Mouse (Mus musculus) myocyte (in vitro differentiated cells): Measurements from ENCODE around the gene Kirrel3. TPM values are rescaled to one million over a fixed set of nuclear protein-coding genes. Genes with fewer than 3 reads are reported as not detected.

Experiments
- H3K27me3 ChIP-seq: one replicate; pipeline ENCODE4 v1.6.1; 2011; ENCODE audit not compliant: control insufficient read depth, insufficient read depth, insufficient read length
- H3K36me3 ChIP-seq: one replicate; pipeline ENCODE4 v1.6.1; 2011; ENCODE audit not compliant: control insufficient read depth, insufficient read depth
- H3K4me2 ChIP-seq: one replicate; pipeline ENCODE4 v1.6.1; 2011; ENCODE audit warnings: low read depth, control low read depth
- H3K4me3 ChIP-seq: one replicate; pipeline ENCODE4 v1.5.1; 2011; ENCODE audit warnings: mild to moderate bottlenecking, control low read depth, moderate library complexity
- H3K79me2 ChIP-seq: one replicate; pipeline ENCODE4 v1.6.1; 2011; ENCODE audit not compliant: control insufficient read depth, insufficient read depth
- H3ac ChIP-seq: one replicate; pipeline ENCODE4 v1.6.1; 2011; ENCODE audit not compliant: control insufficient read depth, insufficient read length
- CEBPB ChIP-seq: IDR thresholded peaks from 2 replicates; pipeline ENCODE4 v1.6.1; 2011; ENCODE audit warnings: mild to moderate bottlenecking, moderate library complexity; ENCODE audit not compliant: poor library complexity, insufficient read depth, severe bottlenecking
- E2F4 ChIP-seq: IDR thresholded peaks from one replicate; pipeline ENCODE4 v1.6.1; 2011; ENCODE audit warnings: mild to moderate bottlenecking, control low read depth, moderate library complexity; ENCODE audit not compliant: insufficient read depth
- MAX ChIP-seq: IDR thresholded peaks from one replicate; pipeline ENCODE4 v1.6.1; 2011; ENCODE audit warnings: low read depth, mild to moderate bottlenecking, control low read depth
- MYOD1 ChIP-seq, 3 experiments: IDR thresholded peaks; one replicate each; pipeline ENCODE4 v1.6.1; 2011; ENCODE audit warnings: control low read depth in 2 of 3, low read depth in 2 of 3, mild to moderate bottlenecking in 2 of 3, moderate library complexity in 1 of 3; ENCODE audit not compliant: insufficient read length in 2 of 3, control insufficient read depth in 1 of 3
- MYOG ChIP-seq, 3 experiments: IDR thresholded peaks; one replicate each; pipeline ENCODE4 v1.6.1; 2011; ENCODE audit warnings: control low read depth in 2 of 3, low read depth in 2 of 3, mild to moderate bottlenecking in 2 of 3; ENCODE audit not compliant: insufficient read length in 2 of 3, control insufficient read depth in 1 of 3, insufficient read depth in 1 of 3
- POLR2A ChIP-seq: IDR thresholded peaks from one replicate; pipeline ENCODE4 v1.6.1; 2011; ENCODE audit warnings: low read depth, mild to moderate bottlenecking, control low read depth, moderate library complexity; ENCODE audit not compliant: insufficient read length
- POLR2AphosphoS2 ChIP-seq: IDR thresholded peaks from one replicate; pipeline ENCODE4 v1.6.1; 2011; ENCODE audit warnings: low read depth, control low read depth; ENCODE audit not compliant: insufficient read length
- REST ChIP-seq: IDR thresholded peaks from one replicate; pipeline ENCODE4 v1.6.1; 2011; ENCODE audit warnings: mild to moderate bottlenecking, control low read depth, moderate library complexity; ENCODE audit not compliant: insufficient read depth, insufficient read length
- SRF ChIP-seq: IDR thresholded peaks from one replicate; pipeline ENCODE4 v1.6.1; 2011; ENCODE audit warnings: low read depth; ENCODE audit not compliant: control insufficient read depth, insufficient read length
- TCF12 ChIP-seq: IDR thresholded peaks from one replicate; pipeline ENCODE4 v1.6.1; 2011; ENCODE audit warnings: mild to moderate bottlenecking, control low read depth; ENCODE audit not compliant: poor library complexity, insufficient read depth, severe bottlenecking
- TCF3 ChIP-seq: IDR thresholded peaks from one replicate; pipeline ENCODE4 v1.6.1; 2011; ENCODE audit warnings: low read depth, control low read depth; ENCODE audit not compliant: insufficient read length
- USF1 ChIP-seq: IDR thresholded peaks from one replicate; pipeline ENCODE4 v1.6.1; 2011; ENCODE audit warnings: low read depth, mild to moderate bottlenecking, control low read depth, moderate library complexity
- polyA plus RNA-seq: library from polyadenylated mRNA; unstranded; fragments of >200 nt; fragmentation: generic; extraction: Trizol; gene quantifications from one replicate; pipeline ENCODE4 v1.2.1, GENCODE M21; 2012; ENCODE audit warnings: missing spikeins

Gene Kirrel3
- polyA plus RNA-seq, 1 experiment: 2.8 TPM

GRCm38 (mm10) chr9:34760521-34760920, 274.8 kb downstream of the Kirrel3 start:
- Histone ChIP-seq H3ac (no peak overlapping the region), H3K36me3 (no peaks in the 10 kb centered on the region), H3K4me2 (no peak overlapping the region), H3K4me3 (no peak overlapping the region), H3K79me2 (no peaks in the 10 kb centered on the region), H3K27me3 (no peaks in the 10 kb centered on the region)
- TF ChIP-seq SRF: no peak
- no peak for TF ChIP-seq REST
- TF ChIP-seq MYOD1 (IDR thresholded peaks at IDR 0.05; ENCODE audit: control insufficient read depth in 1 of 3, insufficient read length in 2 of 3, low read depth in 2 of 3): no peak
- no peak for TF ChIP-seq POLR2A
- no peak for TF ChIP-seq E2F4
- no peak for TF ChIP-seq POLR2AphosphoS2
- TF ChIP-seq CEBPB: no peak
- no peak for TF ChIP-seq TCF12
- TF ChIP-seq MYOG (IDR thresholded peaks at IDR 0.05; ENCODE audit: control insufficient read depth in 1 of 3, insufficient read depth in 1 of 3, insufficient read length in 2 of 3, low read depth in 2 of 3): no peak
- no peak for TF ChIP-seq USF1
- TF ChIP-seq TCF3: no peak

GRCm38 (mm10) chr9:34766792-34767623, 281.3 kb downstream of the Kirrel3 start:
- Histone ChIP-seq H3K4me3 (no peak overlapping the region), H3K79me2 (no peaks in the 10 kb centered on the region), H3ac (no peak overlapping the region), H3K4me2 (no peak overlapping the region), H3K36me3 (no peaks in the 10 kb centered on the region), H3K27me3 (no peaks in the 10 kb centered on the region)
- TF ChIP-seq MYOG (IDR thresholded peaks at IDR 0.05; ENCODE audit: control insufficient read depth in 1 of 3, insufficient read depth in 1 of 3, insufficient read length in 2 of 3, low read depth in 2 of 3): no peak
- no peak for TF ChIP-seq USF1
- TF ChIP-seq REST: no peak
- TF ChIP-seq CEBPB: no peak
- no peak for TF ChIP-seq POLR2A
- no peak for TF ChIP-seq TCF12
- no peak for TF ChIP-seq MAX
- no peak for TF ChIP-seq MYOD1 (IDR thresholded peaks at IDR 0.05; ENCODE audit: control insufficient read depth in 1 of 3, insufficient read length in 2 of 3, low read depth in 2 of 3)
- TF ChIP-seq POLR2AphosphoS2: no peak
- TF ChIP-seq E2F4: no peak
- TF ChIP-seq SRF: no peak
- no peak for TF ChIP-seq TCF3

- no peaks in the 10 kb centered on the region for H3K27me3 ChIP-seq
- H3K4me2 ChIP-seq: no peak overlapping the region
- H3K36me3 ChIP-seq: no peaks in the 10 kb centered on the region
- TF ChIP-seq MYOD1 (IDR thresholded peaks at IDR 0.05; ENCODE audit: control insufficient read depth in 1 of 3, insufficient read length in 2 of 3, low read depth in 2 of 3): no peak
- no peaks in the 10 kb centered on the region for H3K79me2 ChIP-seq
- no peak overlapping the region for H3K4me3 ChIP-seq
- H3ac ChIP-seq: no peak overlapping the region
Measured at GRCm38 (mm10) chr9:34768961-34769360, 283.3 kb downstream of the Kirrel3 start.

GRCm38 (mm10) chr9:34770951-34771350, 285.3 kb downstream of the Kirrel3 start:
- H3ac ChIP-seq: no peak overlapping the region
- no peak overlapping the region for H3K4me2 ChIP-seq
- H3K79me2 ChIP-seq: no peaks in the 10 kb centered on the region
- TF ChIP-seq MYOD1 (IDR thresholded peaks at IDR 0.05; ENCODE audit: control insufficient read depth in 1 of 3, insufficient read length in 2 of 3, low read depth in 2 of 3): no peak
- no peak for TF ChIP-seq CEBPB
- no peak for TF ChIP-seq MAX
- TF ChIP-seq USF1: no peak
- TF ChIP-seq POLR2AphosphoS2: no peak
- TF ChIP-seq POLR2A: no peak
- TF ChIP-seq MYOG (IDR thresholded peaks at IDR 0.05; ENCODE audit: control insufficient read depth in 1 of 3, insufficient read depth in 1 of 3, insufficient read length in 2 of 3, low read depth in 2 of 3): no peak
- no peak for TF ChIP-seq REST
- TF ChIP-seq E2F4: no peak
- TF ChIP-seq TCF12: no peak
- no peak for TF ChIP-seq TCF3
- TF ChIP-seq SRF: no peak
- H3K36me3 ChIP-seq: no peaks in the 10 kb centered on the region
- H3K27me3 ChIP-seq: no peaks in the 10 kb centered on the region
- H3K4me3 ChIP-seq: no peak overlapping the region

GRCm38 (mm10) chr9:34771401-34771800, 285.7 kb downstream of the Kirrel3 start:
- Histone ChIP-seq H3K4me3 (no peak overlapping the region), H3ac (no peak overlapping the region), H3K79me2 (no peaks in the 10 kb centered on the region), H3K4me2 (no peak overlapping the region), H3K27me3 (no peaks in the 10 kb centered on the region), H3K36me3 (no peaks in the 10 kb centered on the region)
- no peak for TF ChIP-seq MYOD1 (IDR thresholded peaks at IDR 0.05; ENCODE audit: control insufficient read depth in 1 of 3, insufficient read length in 2 of 3, low read depth in 2 of 3)
- TF ChIP-seq SRF: no peak
